Mouse (Mus musculus) cortical plate, adult 2 months (tissue): Measurements from ENCODE around the gene Calr3.

Experiments
- CTCF ChIP-seq: fragments of 200-500 bp; IDR thresholded peaks from 2 replicates; pipeline ENCODE4 v1.5.1; 2011; ENCODE audit warnings: mild to moderate bottlenecking, control low read depth, low read length; ENCODE audit not compliant: insufficient read depth; ENCODE audit errors: extremely low read depth
- POLR2A ChIP-seq: fragments of 200-500 bp; IDR thresholded peaks from 2 replicates; pipeline ENCODE4 v1.6.1; 2011; ENCODE audit warnings: mild to moderate bottlenecking, low read length, control low read depth; ENCODE audit not compliant: insufficient read depth; ENCODE audit errors: extremely low read depth

DNA sequence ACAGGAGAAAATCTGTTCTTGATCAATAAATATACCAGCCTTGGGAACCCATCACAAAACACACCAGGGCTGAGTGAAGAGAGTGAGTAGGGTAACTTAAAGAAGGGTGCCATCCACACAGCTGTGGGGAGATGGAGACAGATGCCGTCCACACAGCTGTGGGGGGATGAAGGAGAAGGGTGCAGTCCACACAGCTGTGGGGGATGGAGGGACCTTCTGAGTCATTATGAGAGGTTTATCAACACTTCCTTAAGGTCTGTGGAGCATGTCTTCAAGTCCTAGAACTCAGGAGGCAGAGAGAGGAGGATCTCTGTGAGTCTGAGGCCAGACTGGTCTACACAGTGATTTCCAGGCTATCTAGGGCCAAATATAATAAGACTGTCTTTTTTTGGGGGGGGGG lies 42.3 kb downstream of the Calr3 start:
- TF ChIP-seq CTCF (no peak), POLR2A (no peak)
